Mouse (Mus musculus) E14TG2a.4 (cell line): ENCODE results near the gene Dcaf4.

Experiments used
- CTCF ChIP-seq: conservative IDR thresholded peaks from 2 replicates; pipeline ENCODE4 v1.5.1; 2014; ENCODE audit warnings: low read length
- NANOG ChIP-seq: IDR thresholded peaks from 2 replicates; pipeline ENCODE4 v1.6.1; 2014; ENCODE audit warnings: borderline replicate concordance, low read length, mixed read lengths
- POU5F1 ChIP-seq: IDR thresholded peaks from 2 replicates; pipeline ENCODE4 v1.6.1; 2014; ENCODE audit warnings: low read length, borderline replicate concordance

GRCm38 (mm10) chr12:83479818-83480401 is 40.4 kb upstream of the Dcaf4 start:
- TF ChIP-seq CTCF (no peak), POU5F1 (no peak), NANOG (no peak)
